Comparison of ENCODE assay signal across 33 mouse cellular contexts in genomic region chr5:16919791-16920190, GRCm38 (mm10).
"Had no signal": no experiment of that assay in that cellular context is flagged by ENCODE, and none has a peak within 500 bp of the region (broad histone marks: within the 10 kb centered on the region; RNA-seq: fewer than 3 reads in every experiment).

No protein-coding gene starts in this region.

- H3K4me1 ChIP-seq: heart, embryonic 12.5 days; heart, embryonic 13.5 days; heart, embryonic 15.5 days; hindbrain, embryonic 10.5 days; hindbrain, embryonic 12.5 days; hindbrain, embryonic 13.5 days; hindbrain, embryonic 15.5 days; intestine, embryonic 15.5 days; kidney, embryonic 15.5 days had no signal

- H3K4me2 ChIP-seq: heart, embryonic 11.5 days; heart, embryonic 12.5 days; heart, embryonic 13.5 days; heart, embryonic 15.5 days; hindbrain, embryonic 12.5 days; hindbrain, embryonic 13.5 days; hindbrain, embryonic 14.5 days; hindbrain, embryonic 15.5 days; intestine, embryonic 15.5 days; kidney, embryonic 15.5 days had no signal

- H3K36me3 ChIP-seq: heart, embryonic 12.5 days; heart, embryonic 13.5 days; heart, embryonic 15.5 days; hindbrain, embryonic 10.5 days; hindbrain, embryonic 12.5 days; hindbrain, embryonic 13.5 days; hindbrain, embryonic 15.5 days; intestine, embryonic 15.5 days; kidney, embryonic 15.5 days had no signal

- H3K27me3 ChIP-seq: heart, embryonic 12.5 days; heart, embryonic 13.5 days; heart, embryonic 15.5 days; hindbrain, embryonic 12.5 days; hindbrain, embryonic 13.5 days; hindbrain, embryonic 15.5 days; intestine, embryonic 15.5 days; kidney, embryonic 15.5 days had no signal

- ATAC-seq: hindbrain, embryonic 16.5 days; hindbrain, postnatal 0 days; inflammation-experienced regulatory T-cells, adult 6 months; intestine, embryonic 15.5 days; intestine, embryonic 16.5 days; intestine, postnatal 0 days had no signal

- H3K9ac ChIP-seq: heart, embryonic 12.5 days; heart, embryonic 13.5 days; heart, embryonic 15.5 days; hindbrain, embryonic 12.5 days; hindbrain, embryonic 13.5 days; hindbrain, embryonic 14.5 days; hindbrain, embryonic 15.5 days; intestine, embryonic 15.5 days; kidney, embryonic 15.5 days had no signal

- H3K9me3 ChIP-seq: heart, embryonic 12.5 days; heart, embryonic 13.5 days; heart, embryonic 15.5 days; hindbrain, embryonic 10.5 days; hindbrain, embryonic 12.5 days; hindbrain, embryonic 13.5 days; hindbrain, embryonic 15.5 days; intestine, embryonic 15.5 days; kidney, embryonic 15.5 days had no signal

- H3K4me3 ChIP-seq: heart, embryonic 12.5 days; heart, embryonic 13.5 days; heart, embryonic 15.5 days; hindbrain, embryonic 10.5 days; hindbrain, embryonic 12.5 days; hindbrain, embryonic 13.5 days; hindbrain, embryonic 15.5 days; intestine, embryonic 15.5 days; kidney, embryonic 15.5 days; layer of hippocampus, adult 2 months; left cerebral cortex, adult 2 months had no signal

- DNase-seq: heart, postnatal 10 days; heart, postnatal 14 days; heart, postnatal 36 days; kidney, adult 11 months; kidney, adult 18-20 months; kidney, adult 2 months; kidney, adult 8-10 months; kidney, adult 9 months; kidney, postnatal 10 days; kidney, postnatal 14 days; kidney, postnatal 36 days; kidney, postnatal 4 days; layer of hippocampus, adult 9-11 months; layer of hippocampus, postnatal 36 days had no signal

- H3K27ac ChIP-seq: heart, embryonic 13.5 days; heart, embryonic 15.5 days; hindbrain, embryonic 10.5 days; hindbrain, embryonic 12.5 days; hindbrain, embryonic 13.5 days; hindbrain, embryonic 14.5 days; hindbrain, embryonic 15.5 days; hindbrain, postnatal 0 days; intestine, embryonic 15.5 days; kidney, embryonic 15.5 days; kidney, postnatal 0 days; layer of hippocampus, adult 2 months; left cerebral cortex, adult 2 months had no signal
